Mouse (Mus musculus): ENCODE measurements around the gene Def8. TPM values are rescaled to one million over a fixed set of nuclear protein-coding genes. Genes with fewer than 3 reads are reported as not detected.

Gene Def8
- polyA plus RNA-seq, 1 experiment from 2014 or later = 32.2 TPM

- no peak overlapping the region for H3K4me2 ChIP-seq
- H3K36me3 ChIP-seq (ENCODE audit: control insufficient read depth, insufficient read depth, low read length) = no peaks in the 10 kb centered on the region
- 72% methylated on average over 8 of the region's 8 CpGs for WGBS (ENCODE audit: insufficient replicate concordance)
Measured at GRCm38 (mm10) chr8:123416944-123417555, 6.3 kb upstream of the Def8 start.

GRCm38 (mm10) chr8:123419711-123420110 is 3.6 kb upstream of the Def8 start:
- 85% methylated on average over 4 of the region's 4 CpGs for WGBS (ENCODE audit: insufficient replicate concordance)

More at GRCm38 (mm10) chr8:123416944-123417555, 6.3 kb upstream of the Def8 start:
- Histone ChIP-seq H3K4me1 (ENCODE audit: control insufficient read depth, insufficient read depth, low read length) (peaks cover 2% of the 10 kb centered on the region; the same call in 1 of the 2 replicates), H3K9ac (ENCODE audit: low read depth, low read length) (no peak overlapping the region), H3K4me3 (ENCODE audit: low read depth, low read length) (no peak overlapping the region), H3K27me3 (ENCODE audit: control insufficient read depth, insufficient read depth, low read length) (peaks cover 22% of the 10 kb centered on the region), H3K27ac (ENCODE audit: low read depth, low read length) (no peak overlapping the region), H3K9me3 (replicated peaks; ENCODE audit: control insufficient read depth, low read length) (no peaks in the 10 kb centered on the region)
- ATAC-seq (replicated peaks; ENCODE audit: insufficient number of reproducible peaks, low FRiP score, low TSS enrichment) = no peak

GRCm38 (mm10) chr8:123420525-123421281 is 2.6 kb upstream of the Def8 start:
- ATAC-seq (replicated peaks; ENCODE audit: insufficient number of reproducible peaks, low FRiP score, low TSS enrichment) = no peak
- WGBS (ENCODE audit: insufficient replicate concordance) = 91% methylated on average over 34 of the region's 34 CpGs

More at GRCm38 (mm10) chr8:123419711-123420110, 3.6 kb upstream of the Def8 start:
- H3K9ac ChIP-seq (ENCODE audit: low read depth, low read length) = no peak overlapping the region
- no peak overlapping the region for H3K27ac ChIP-seq (ENCODE audit: low read depth, low read length)
- H3K27me3 ChIP-seq (ENCODE audit: control insufficient read depth, insufficient read depth, low read length) = no peaks in the 10 kb centered on the region
- no peaks in the 10 kb centered on the region for H3K36me3 ChIP-seq (ENCODE audit: control insufficient read depth, insufficient read depth, low read length)
- no peak overlapping the region for H3K4me3 ChIP-seq (ENCODE audit: low read depth, low read length)
- no peak for ATAC-seq (replicated peaks; ENCODE audit: insufficient number of reproducible peaks, low FRiP score, low TSS enrichment)
- H3K4me1 ChIP-seq (ENCODE audit: control insufficient read depth, insufficient read depth, low read length) = peaks cover 2% of the 10 kb centered on the region; the same call in 1 of the 2 replicates
- H3K9me3 ChIP-seq (replicated peaks; ENCODE audit: control insufficient read depth, low read length) = no peaks in the 10 kb centered on the region
- no peak overlapping the region for H3K4me2 ChIP-seq

GRCm38 (mm10) chr8:123421325-123421724 is 2.0 kb upstream of the Def8 start:
- H3K36me3 ChIP-seq (ENCODE audit: control insufficient read depth, insufficient read depth, low read length) = no peaks in the 10 kb centered on the region
- no peak overlapping the region for H3K27ac ChIP-seq (ENCODE audit: low read depth, low read length)
- no peaks in the 10 kb centered on the region for H3K9me3 ChIP-seq (replicated peaks; ENCODE audit: control insufficient read depth, low read length)
- peaks cover 2% of the 10 kb centered on the region; the same call in 1 of the 2 replicates for H3K4me1 ChIP-seq (ENCODE audit: control insufficient read depth, insufficient read depth, low read length)
- WGBS (ENCODE audit: insufficient replicate concordance) = 84% methylated on average over 19 of the region's 19 CpGs
- ATAC-seq (replicated peaks; ENCODE audit: insufficient number of reproducible peaks, low FRiP score, low TSS enrichment) = no peak
- no peak overlapping the region for H3K4me2 ChIP-seq
- H3K27me3 ChIP-seq (ENCODE audit: control insufficient read depth, insufficient read depth, low read length) = no peaks in the 10 kb centered on the region
- no peak overlapping the region for H3K4me3 ChIP-seq (ENCODE audit: low read depth, low read length)
- H3K9ac ChIP-seq (ENCODE audit: low read depth, low read length) = no peak overlapping the region

More at GRCm38 (mm10) chr8:123420525-123421281, 2.6 kb upstream of the Def8 start:
- Histone ChIP-seq H3K4me2 (no peak overlapping the region), H3K36me3 (ENCODE audit: control insufficient read depth, insufficient read depth, low read length) (no peaks in the 10 kb centered on the region), H3K9ac (ENCODE audit: low read depth, low read length) (no peak overlapping the region), H3K9me3 (replicated peaks; ENCODE audit: control insufficient read depth, low read length) (no peaks in the 10 kb centered on the region), H3K4me3 (ENCODE audit: low read depth, low read length) (no peak overlapping the region), H3K27ac (ENCODE audit: low read depth, low read length) (no peak overlapping the region), H3K4me1 (ENCODE audit: control insufficient read depth, insufficient read depth, low read length) (peaks cover 2% of the 10 kb centered on the region; the same call in 1 of the 2 replicates), H3K27me3 (ENCODE audit: control insufficient read depth, insufficient read depth, low read length) (no peaks in the 10 kb centered on the region)

- H3K4me2 ChIP-seq = peak overlapping the region; percentile 61
- no peak overlapping the region for H3K27ac ChIP-seq (ENCODE audit: low read depth, low read length)
- peak overlapping the region; percentile 33 for H3K4me3 ChIP-seq (ENCODE audit: low read depth, low read length)
- no peak for ATAC-seq (replicated peaks; ENCODE audit: insufficient number of reproducible peaks, low FRiP score, low TSS enrichment)
- peak overlapping the region; percentile 3; the same call in 1 of the 2 replicates for H3K9ac ChIP-seq (ENCODE audit: low read depth, low read length)
- H3K27me3 ChIP-seq (ENCODE audit: control insufficient read depth, insufficient read depth, low read length) = no peaks in the 10 kb centered on the region
- no peaks in the 10 kb centered on the region for H3K36me3 ChIP-seq (ENCODE audit: control insufficient read depth, insufficient read depth, low read length)
- peaks cover 6% of the 10 kb centered on the region; the same call in 1 of the 2 replicates for H3K9me3 ChIP-seq (replicated peaks; ENCODE audit: control insufficient read depth, low read length)
- WGBS (ENCODE audit: insufficient replicate concordance) = 5% methylated on average over 17 of the region's 17 CpGs
- no peaks in the 10 kb centered on the region for H3K4me1 ChIP-seq (ENCODE audit: control insufficient read depth, insufficient read depth, low read length)
Measured at GRCm38 (mm10) chr8:123422056-123422780, 1.1 kb upstream of the Def8 start.

- Histone ChIP-seq H3K9ac (ENCODE audit: low read depth, low read length) (peak overlapping the region; percentile 3; the same call in 1 of the 2 replicates), H3K9me3 (replicated peaks; ENCODE audit: control insufficient read depth, low read length) (peaks cover 10% of the 10 kb centered on the region), H3K27ac (ENCODE audit: low read depth, low read length) (no peak overlapping the region), H3K4me1 (ENCODE audit: control insufficient read depth, insufficient read depth, low read length) (no peaks in the 10 kb centered on the region), H3K27me3 (ENCODE audit: control insufficient read depth, insufficient read depth, low read length) (no peaks in the 10 kb centered on the region), H3K4me3 (ENCODE audit: low read depth, low read length) (no peak overlapping the region), H3K4me2 (peak overlapping the region; percentile 61; the same call in 1 of the 2 replicates), H3K36me3 (ENCODE audit: control insufficient read depth, insufficient read depth, low read length) (no peaks in the 10 kb centered on the region)
- 10% methylated on average over 3 of the region's 3 CpGs for WGBS (ENCODE audit: insufficient replicate concordance)
- ATAC-seq (replicated peaks; ENCODE audit: insufficient number of reproducible peaks, low FRiP score, low TSS enrichment) = no peak
Measured at GRCm38 (mm10) chr8:123422781-123423159, 557 bp upstream of the Def8 start.

- no peak overlapping the region for H3K9ac ChIP-seq (ENCODE audit: low read depth, low read length)
- H3K4me3 ChIP-seq (ENCODE audit: low read depth, low read length) = no peak overlapping the region
- H3K36me3 ChIP-seq (ENCODE audit: control insufficient read depth, insufficient read depth, low read length) = no peaks in the 10 kb centered on the region
- no peaks in the 10 kb centered on the region for H3K4me1 ChIP-seq (ENCODE audit: control insufficient read depth, insufficient read depth, low read length)
- H3K9me3 ChIP-seq (replicated peaks; ENCODE audit: control insufficient read depth, low read length) = peaks cover 26% of the 10 kb centered on the region
- 92% methylated on average over 27 of the region's 27 CpGs for WGBS (ENCODE audit: insufficient replicate concordance)
- ATAC-seq (replicated peaks; ENCODE audit: insufficient number of reproducible peaks, low FRiP score, low TSS enrichment) = no peak
- no peak overlapping the region for H3K27ac ChIP-seq (ENCODE audit: low read depth, low read length)
- no peaks in the 10 kb centered on the region for H3K27me3 ChIP-seq (ENCODE audit: control insufficient read depth, insufficient read depth, low read length)
- no peak overlapping the region for H3K4me2 ChIP-seq
Measured at GRCm38 (mm10) chr8:123426511-123427509, 3.5 kb downstream of the Def8 start.

Data from heart, embryonic 11.5 days (tissue).